ENCODE assay signal across 16 mouse cellular contexts in the genomic region with DNA sequence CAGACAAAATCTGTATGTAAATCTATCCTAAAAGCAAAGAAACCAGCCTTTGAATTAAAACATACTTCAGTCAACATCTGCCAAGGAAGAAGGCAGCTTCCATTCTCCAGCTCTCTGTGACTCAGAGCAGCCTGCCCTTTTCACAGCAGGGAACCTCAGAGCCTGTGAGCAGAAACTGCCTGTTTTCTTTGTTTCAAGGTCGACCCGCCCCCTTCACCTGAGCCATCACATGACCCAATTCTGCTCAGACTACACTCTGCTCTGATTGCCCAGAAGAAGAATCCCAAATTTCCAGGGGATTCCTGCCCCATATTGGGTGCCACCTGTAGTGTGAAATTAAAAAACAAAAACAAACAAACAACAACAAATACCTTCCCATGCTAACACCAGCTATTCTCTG. TPM values are rescaled to one million over a fixed set of nuclear protein-coding genes. Genes with fewer than 3 reads are reported as not detected.
"Had no signal": no experiment of that assay in that cellular context is flagged by ENCODE, and none has a peak within 500 bp of the region (broad histone marks: within the 10 kb centered on the region; RNA-seq: fewer than 3 reads in every experiment).

No protein-coding gene starts in this region.

- DNase-seq: kidney, adult 8-10 months; kidney, postnatal 25 days; lung, embryonic 14.5 days; lung, postnatal 10 days; lung, postnatal 4 days; right cerebral cortex, adult 18-20 months; right cerebral cortex, postnatal 25 days; thymus, postnatal 14 days had no signal

- H3K9me3 ChIP-seq: limb, embryonic 15.5 days; liver, embryonic 12.5 days; neural tube, embryonic 13.5 days had no signal

- H3K27ac ChIP-seq: left cerebral cortex, adult 2 months; limb, embryonic 15.5 days; liver, embryonic 12.5 days; neural tube, embryonic 13.5 days; stomach, postnatal 0 days had no signal

- H3K4me3 ChIP-seq: left cerebral cortex, adult 2 months; limb, embryonic 15.5 days; liver, embryonic 12.5 days; neural tube, embryonic 13.5 days had no signal

- H3K36me3 ChIP-seq: limb, embryonic 15.5 days; liver, embryonic 12.5 days; neural tube, embryonic 13.5 days had no signal

- ATAC-seq: liver, embryonic 12.5 days; midbrain, embryonic 16.5 days had no signal

- H3K4me2 ChIP-seq: limb, embryonic 15.5 days; liver, embryonic 12.5 days; lung, embryonic 14.5 days; midbrain, embryonic 11.5 days; neural tube, embryonic 13.5 days had no signal

- H3K27me3 ChIP-seq: limb, embryonic 15.5 days; liver, embryonic 12.5 days; neural tube, embryonic 13.5 days had no signal

- H3K4me1 ChIP-seq: limb, embryonic 15.5 days; neural tube, embryonic 13.5 days had no signal

- H3K9ac ChIP-seq: limb, embryonic 15.5 days; liver, embryonic 12.5 days; lung, embryonic 14.5 days; neural tube, embryonic 13.5 days had no signal

RNA-seq across cellular contexts. Expression of gene Slfn14, which starts 46.7 kb away (rescaled TPM):
- polyA plus RNA-seq: midbrain, embryonic 16.5 days; neural tube, embryonic 13.5 days; small intestine, adult 2 months had no signal

RNA-seq across cellular contexts. Expression of gene Slfn3, which starts 48.7 kb away (rescaled TPM):
- polyA plus RNA-seq: midbrain, embryonic 16.5 days; small intestine, adult 2 months had no signal
